Mouse (Mus musculus): ENCODE measurements around the gene Trappc12.

- TF ChIP-seq GATA1 (IDR thresholded peaks at IDR 0.05; ENCODE audit: borderline replicate concordance, low read length) (no peak), FLI1 (IDR thresholded peaks at IDR 0.05; ENCODE audit: low read length) (no peak)
Measured at GRCm38 (mm10) chr12:28796881-28797420, 46.7 kb upstream of the Trappc12 start.
